Mouse (Mus musculus) gonadal fat pad, adult 2 months (tissue): ENCODE data around the gene Lmtk3. TPM values are rescaled to one million over a fixed set of nuclear protein-coding genes. Genes with fewer than 3 reads are reported as not detected.

ENCODE experiments used
- DNase-seq: peaks from one replicate; pipeline ENCODE4 v3.0.0-alpha.2; 2012; ENCODE audit warnings: low read depth
- polyA plus RNA-seq: library from polyadenylated mRNA; depleted of rRNA; stranded (reverse); fragments of >200 nt; gene quantifications from 2 replicates; pipeline ENCODE4 v1.2.3, GENCODE M21; 2012; rRNA removed

The Lmtk3 gene
- polyA plus RNA-seq: 2.7 and 3.6 TPM in 2 replicates

GRCm38 (mm10) chr7:45783511-45784091, at the start of gene Lmtk3:
Lmtk3 (plus strand) TSS chr7:45783738.
- no peak for DNase-seq

- no peak for DNase-seq
Measured at GRCm38 (mm10) chr7:45739162-45739763, 44.3 kb upstream of the Lmtk3 start.

GRCm38 (mm10) chr7:45739820-45740219, 43.7 kb upstream of the Lmtk3 start:
- DNase-seq: no peak

DNA sequence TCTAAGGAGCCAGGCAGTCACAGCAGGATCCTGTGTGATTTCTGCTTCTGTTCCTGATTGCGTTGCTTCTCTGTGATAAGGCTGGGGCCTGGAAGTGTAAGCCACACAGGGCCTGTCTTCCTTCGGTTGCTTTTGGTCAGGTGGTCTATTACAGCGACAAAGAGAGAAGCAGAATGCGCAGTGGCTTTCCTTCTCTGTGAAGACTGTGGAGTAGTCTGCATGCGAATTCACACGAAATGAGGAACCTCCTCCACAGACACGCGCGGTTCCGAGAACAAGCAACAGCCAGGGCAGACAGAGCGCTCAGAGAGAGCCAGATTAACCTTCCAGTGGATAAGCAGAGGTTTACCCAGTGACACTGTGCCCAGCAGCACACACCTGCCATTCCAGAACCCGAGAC, 42.2 kb upstream of the Lmtk3 start:
- DNase-seq: no peak

DNA sequence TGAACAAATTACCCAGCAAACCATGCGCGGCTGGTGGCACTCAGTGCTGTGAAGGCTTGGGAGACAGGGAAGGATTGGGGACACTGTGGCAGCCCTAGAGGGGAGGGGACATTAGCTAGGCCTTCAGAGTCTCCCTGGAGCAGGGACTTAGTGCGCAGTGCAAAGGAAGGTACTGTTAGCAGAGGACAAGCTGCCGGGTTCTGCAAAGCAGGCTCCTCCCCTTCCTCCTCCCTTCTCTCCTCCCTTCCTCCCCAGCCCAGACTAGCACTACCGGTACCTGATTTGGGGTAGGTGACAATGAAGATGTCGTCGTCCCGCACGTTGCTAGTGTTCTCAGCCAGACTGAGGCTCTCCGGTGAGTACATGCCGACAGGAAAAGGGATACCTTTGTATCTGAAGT, 41.8 kb upstream of the Lmtk3 start:
- DNase-seq: no peak

- no peak for DNase-seq
Measured at GRCm38 (mm10) chr7:45742338-45742737, 41.2 kb upstream of the Lmtk3 start.

DNA sequence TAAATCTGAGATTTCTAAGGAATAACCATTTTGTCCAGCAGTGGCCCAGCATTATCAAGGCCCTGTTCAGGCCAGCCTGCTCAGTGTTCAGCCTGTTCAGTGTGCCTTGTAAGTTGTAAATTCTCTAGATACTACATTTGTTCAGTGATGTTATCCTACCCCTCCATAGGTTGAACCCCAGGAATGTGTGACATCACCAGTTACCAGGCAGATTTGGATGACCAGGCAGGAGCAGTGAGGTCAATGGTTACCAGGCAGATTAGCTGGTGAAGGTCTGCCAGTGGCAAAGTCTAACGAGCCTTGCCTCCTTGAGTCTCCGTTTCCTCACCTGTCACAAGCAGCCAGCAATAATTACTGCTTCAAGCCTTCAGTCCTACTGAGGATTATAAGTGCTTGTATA, 39.2 kb upstream of the Lmtk3 start:
- no peak for DNase-seq

DNA sequence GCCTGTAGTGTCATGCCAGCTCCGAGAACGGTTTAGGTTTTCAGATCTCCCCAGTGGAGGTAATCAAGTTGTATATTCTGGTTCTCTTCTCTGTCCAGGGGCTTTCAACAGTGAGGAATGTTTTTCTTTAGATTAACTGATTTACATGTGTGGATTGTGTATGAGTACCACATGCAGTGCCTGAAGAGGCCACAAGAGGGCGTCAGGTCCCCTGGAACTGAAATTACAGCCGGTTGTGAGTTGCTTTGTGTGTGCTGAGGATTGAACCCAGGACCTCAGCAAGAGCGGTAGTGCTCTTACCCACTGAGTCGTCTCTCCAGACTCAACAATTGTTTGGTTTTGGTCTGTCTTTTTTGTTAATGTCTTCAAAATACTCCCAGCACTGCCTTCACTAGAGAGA, 37.0 kb upstream of the Lmtk3 start:
- no peak for DNase-seq

DNA sequence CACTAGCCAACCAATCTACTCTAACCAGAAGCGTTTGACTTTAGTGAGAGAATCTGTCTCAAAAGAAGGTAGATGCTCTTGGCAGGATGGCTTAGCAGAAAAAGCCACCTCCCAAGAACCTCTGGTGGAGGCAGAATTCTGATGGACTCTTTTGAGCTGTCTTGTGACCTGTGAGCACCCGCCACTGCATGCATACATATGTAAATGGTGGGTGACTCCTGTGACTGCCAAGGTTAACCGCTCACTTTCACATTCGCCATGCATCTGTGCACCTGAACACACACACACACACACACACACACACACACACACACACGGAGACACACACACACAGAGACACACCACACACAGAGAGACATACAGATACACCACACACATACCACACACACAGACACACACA, 36.1 kb upstream of the Lmtk3 start:
- DNase-seq: no peak

- no peak for DNase-seq
Measured at GRCm38 (mm10) chr7:45748110-45748509, 35.4 kb upstream of the Lmtk3 start.

- DNase-seq: no peak
Measured at GRCm38 (mm10) chr7:45749401-45749800, 34.1 kb upstream of the Lmtk3 start.

GRCm38 (mm10) chr7:45750162-45750561, 33.4 kb upstream of the Lmtk3 start:
- DNase-seq: no peak

GRCm38 (mm10) chr7:45755703-45756102, 27.8 kb upstream of the Lmtk3 start:
- DNase-seq: no peak

GRCm38 (mm10) chr7:45759400-45759799, 24.1 kb upstream of the Lmtk3 start:
- DNase-seq: no peak

GRCm38 (mm10) chr7:45760151-45760550, 23.4 kb upstream of the Lmtk3 start:
- DNase-seq: no peak

DNA sequence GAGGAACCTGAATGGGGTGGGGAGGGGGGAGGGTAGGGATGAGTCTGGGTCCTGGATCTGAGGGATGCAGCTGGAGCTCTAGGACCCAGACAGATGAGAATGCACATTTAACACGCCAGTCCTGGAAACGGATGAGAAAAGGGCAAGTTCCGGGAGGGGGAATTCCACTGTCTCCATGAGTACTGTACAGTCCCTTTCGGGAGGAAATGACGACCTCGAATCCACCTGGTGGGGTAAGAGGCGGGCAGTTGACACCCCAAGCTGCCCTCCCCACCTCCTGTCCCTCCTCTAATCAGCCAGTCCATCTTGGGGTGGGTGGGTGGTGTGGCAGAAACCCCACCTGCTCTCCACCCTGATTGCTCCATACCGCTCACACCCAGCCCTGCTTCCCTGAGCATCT, 17.5 kb upstream of the Lmtk3 start:
- no peak for DNase-seq

GRCm38 (mm10) chr7:45766764-45767163, 16.8 kb upstream of the Lmtk3 start:
- DNase-seq: no peak

DNA sequence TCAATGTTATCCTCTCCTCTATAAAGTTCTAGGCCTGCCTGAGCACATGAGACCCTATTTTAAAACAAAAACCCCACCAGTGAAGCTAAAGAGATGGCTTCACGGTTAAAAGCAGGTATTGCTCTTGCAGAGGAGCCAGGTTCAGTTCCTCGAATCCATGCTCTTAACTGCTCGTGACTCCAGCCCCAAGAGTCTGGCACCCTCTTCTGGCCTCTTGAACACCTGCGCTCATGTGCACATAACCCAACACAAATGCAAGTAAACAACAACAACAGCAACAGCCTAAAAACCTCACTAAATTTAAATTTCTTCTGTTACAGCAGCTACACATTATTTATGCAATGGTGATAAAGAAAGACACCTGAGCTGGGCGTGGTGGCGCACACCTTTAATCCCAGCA, 16.0 kb upstream of the Lmtk3 start:
- DNase-seq: no peak

GRCm38 (mm10) chr7:45770427-45771082, 13.0 kb upstream of the Lmtk3 start:
- no peak for DNase-seq

- no peak for DNase-seq
Measured at GRCm38 (mm10) chr7:45771101-45771500, 12.4 kb upstream of the Lmtk3 start.

GRCm38 (mm10) chr7:45775237-45775636, 8.3 kb upstream of the Lmtk3 start:
- no peak for DNase-seq

- DNase-seq: no peak
Measured at GRCm38 (mm10) chr7:45779081-45779641, 4.4 kb upstream of the Lmtk3 start.

DNA sequence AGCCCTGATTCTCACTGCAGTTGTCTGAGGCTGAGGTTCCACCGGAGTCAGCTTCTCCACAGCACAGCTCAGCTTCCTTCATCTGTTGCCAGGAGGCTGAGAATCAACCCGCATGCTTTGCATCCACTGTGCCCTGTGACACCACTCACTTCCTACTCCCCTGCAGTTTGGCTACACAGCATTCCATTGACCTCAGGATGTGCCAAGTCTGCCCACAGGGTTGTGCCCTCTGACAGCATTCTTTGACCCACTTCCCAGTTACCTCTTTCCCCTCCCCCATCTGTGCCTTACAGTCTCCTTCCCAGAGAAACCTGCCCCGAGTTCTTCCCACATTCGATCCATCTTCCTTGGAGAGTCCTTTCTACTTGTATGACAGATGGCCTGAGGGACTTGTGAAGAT, 1.3 kb upstream of the Lmtk3 start:
- DNase-seq: no peak
